Mouse (Mus musculus): ENCODE data around the gene Nsdhl.

The Nsdhl gene

GRCm38 (mm10) chrX:72917884-72918681 is at the start of gene Nsdhl, which contains the start of gene Cetn2:
Gene Nsdhl, plus strand, starts transcription at chrX:72918557.
Gene Cetn2, minus strand, starts transcription at chrX:72918411.
- DNase-seq, result peak; percentile 79 to 83

GRCm38 (mm10) chrX:72895388-72896054 is 22.8 kb upstream of the Nsdhl start:
- DNase-seq, result no peak

GRCm38 (mm10) chrX:72896055-72896437 is 22.3 kb upstream of the Nsdhl start:
- DNase-seq, result no peak

- DNase-seq, result no peak
These were observed 15.8 kb upstream of the Nsdhl start for GRCm38 (mm10) chrX:72902530-72902929.

- no peak for DNase-seq
These were observed 10.5 kb upstream of the Nsdhl start for GRCm38 (mm10) chrX:72907619-72908403.

- no peak for DNase-seq
These were observed 10.0 kb upstream of the Nsdhl start for GRCm38 (mm10) chrX:72908404-72908741.

- DNase-seq, result no peak
These were observed 6.7 kb upstream of the Nsdhl start for GRCm38 (mm10) chrX:72911611-72912010.

- no peak for DNase-seq
These were observed 314 bp downstream of the Nsdhl start for GRCm38 (mm10) chrX:72918682-72919059.

- DNase-seq, result no peak
These were observed 3.0 kb downstream of the Nsdhl start for GRCm38 (mm10) chrX:72921391-72921790.

- no peak for DNase-seq
These were observed 35.1 kb downstream of the Nsdhl start for GRCm38 (mm10) chrX:72953464-72953863.

GRCm38 (mm10) chrX:72956486-72956885 is 38.1 kb downstream of the Nsdhl start:
- no peak for DNase-seq

GRCm38 (mm10) chrX:72960431-72960830 is 42.1 kb downstream of the Nsdhl start:
- no peak for DNase-seq

GRCm38 (mm10) chrX:72961511-72961910 is 43.2 kb downstream of the Nsdhl start:
- DNase-seq, result no peak

- DNase-seq, result no peak
These were observed 44.4 kb downstream of the Nsdhl start for GRCm38 (mm10) chrX:72962743-72963142.

- no peak for DNase-seq
These were observed 64.5 kb downstream of the Nsdhl start for GRCm38 (mm10) chrX:72982831-72983230.

GRCm38 (mm10) chrX:72985607-72986006 is 67.2 kb downstream of the Nsdhl start:
- no peak for DNase-seq

- no peak for DNase-seq
These were observed 68.6 kb downstream of the Nsdhl start, which contains the start of gene Zfp185 for GRCm38 (mm10) chrX:72986841-72987519. Gene Zfp185, plus strand, starts transcription at chrX:72987339.

- no peak for DNase-seq
These were observed 69.2 kb downstream of the Nsdhl start for GRCm38 (mm10) chrX:72987520-72987905.

- DNase-seq, result no peak
These were observed 70.1 kb downstream of the Nsdhl start for GRCm38 (mm10) chrX:72988431-72988830.

- no peak for DNase-seq
These were observed 72.2 kb downstream of the Nsdhl start for GRCm38 (mm10) chrX:72990581-72990980.

GRCm38 (mm10) chrX:72992291-72992919 is 74.0 kb downstream of the Nsdhl start:
- no peak for DNase-seq

GRCm38 (mm10) chrX:72995542-72995941 is 77.2 kb downstream of the Nsdhl start:
- DNase-seq, result no peak

All from cerebellum, postnatal 36 days (tissue).